Mouse (Mus musculus): ENCODE measurements at regions not wholly inside any gene's neighbourhood (a gene's known extent, or its start where the extent isn't known, plus 50 kb on each side); places are given as distances from the start of the nearest gene placed in this dataset.
A peak's percentile ranks its signal among the peaks of the same experiment; 100 is the strongest.

GRCm38 (mm10) chr6:111844321-111844835 lies 429.2 kb upstream of the Lmcd1 start:
- DNase-seq (ENCODE audit: low spot score): peak; percentile 7
- Histone ChIP-seq H3K4me1 (replicated peaks; ENCODE audit: insufficient read depth, low read length) (no peaks in the 10 kb centered on the region), H3K4me2 (ENCODE audit: low read length) (no peak overlapping the region), H3K27ac (no peak overlapping the region), H3K36me3 (ENCODE audit: insufficient read depth, low read length) (no peaks in the 10 kb centered on the region), H3K9me3 (replicated peaks; ENCODE audit: low read length) (no peaks in the 10 kb centered on the region), H3K4me3 (replicated peaks; ENCODE audit: low read depth, low read length) (no peak overlapping the region), H3K9ac (ENCODE audit: low read depth, low read length) (no peak overlapping the region), H3K27me3 (ENCODE audit: insufficient read depth, low read length) (no peaks in the 10 kb centered on the region)
- no peak for ATAC-seq (replicated peaks; ENCODE audit: low FRiP score, low read depth)
- 49% methylated on average over 6 of the region's 6 CpGs for WGBS
- TF ChIP-seq CTCF (IDR thresholded peaks at IDR 0.05; ENCODE audit: low read depth): no peak

- TF ChIP-seq CTCF (IDR thresholded peaks at IDR 0.05; ENCODE audit: low read depth): no peak
- WGBS: 78% methylated on average over 3 of the region's 3 CpGs
- Histone ChIP-seq H3K9ac (ENCODE audit: low read depth, low read length) (no peak overlapping the region), H3K27ac (no peak overlapping the region), H3K36me3 (ENCODE audit: insufficient read depth, low read length) (no peaks in the 10 kb centered on the region), H3K4me3 (replicated peaks; ENCODE audit: low read depth, low read length) (no peak overlapping the region), H3K27me3 (ENCODE audit: insufficient read depth, low read length) (no peaks in the 10 kb centered on the region), H3K9me3 (replicated peaks; ENCODE audit: low read length) (no peaks in the 10 kb centered on the region), H3K4me2 (ENCODE audit: low read length) (no peak overlapping the region), H3K4me1 (replicated peaks; ENCODE audit: insufficient read depth, low read length) (no peaks in the 10 kb centered on the region)
- DNase-seq (ENCODE audit: low spot score) (no peak), ATAC-seq (replicated peaks; ENCODE audit: low FRiP score, low read depth) (no peak)
Measured at GRCm38 (mm10) chr6:111866101-111866598, 407.4 kb upstream of the Lmcd1 start.

GRCm38 (mm10) chr6:111882557-111882956 lies 391.0 kb upstream of the Lmcd1 start:
- Histone ChIP-seq H3K36me3 (ENCODE audit: insufficient read depth, low read length) (no peaks in the 10 kb centered on the region), H3K27ac (no peak overlapping the region), H3K4me3 (replicated peaks; ENCODE audit: low read depth, low read length) (no peak overlapping the region), H3K4me1 (replicated peaks; ENCODE audit: insufficient read depth, low read length) (no peaks in the 10 kb centered on the region), H3K9me3 (replicated peaks; ENCODE audit: low read length) (no peaks in the 10 kb centered on the region), H3K4me2 (ENCODE audit: low read length) (no peak overlapping the region), H3K27me3 (ENCODE audit: insufficient read depth, low read length) (no peaks in the 10 kb centered on the region), H3K9ac (ENCODE audit: low read depth, low read length) (no peak overlapping the region)
- TF ChIP-seq CTCF (IDR thresholded peaks at IDR 0.05; ENCODE audit: low read depth): no peak
- WGBS: 85% methylated on average over 1 of the region's 1 CpGs
- DNase-seq (ENCODE audit: low spot score) (no peak), ATAC-seq (replicated peaks; ENCODE audit: low FRiP score, low read depth) (no peak)

- no peaks in the 10 kb centered on the region for H3K9me3 ChIP-seq (replicated peaks; ENCODE audit: low read length)
Measured at GRCm38 (mm10) chr6:111883946-111884345, 389.6 kb upstream of the Lmcd1 start.

GRCm38 (mm10) chr6:111911997-111912396 lies 361.6 kb upstream of the Lmcd1 start:
- peak; percentile 56 for DNase-seq (ENCODE audit: low spot score)
- Histone ChIP-seq H3K27ac (no peak overlapping the region), H3K27me3 (ENCODE audit: insufficient read depth, low read length) (no peaks in the 10 kb centered on the region), H3K36me3 (ENCODE audit: insufficient read depth, low read length) (no peaks in the 10 kb centered on the region), H3K9ac (ENCODE audit: low read depth, low read length) (no peak overlapping the region), H3K9me3 (replicated peaks; ENCODE audit: low read length) (no peaks in the 10 kb centered on the region), H3K4me2 (ENCODE audit: low read length) (no peak overlapping the region), H3K4me3 (replicated peaks; ENCODE audit: low read depth, low read length) (no peak overlapping the region), H3K4me1 (replicated peaks; ENCODE audit: insufficient read depth, low read length) (no peaks in the 10 kb centered on the region)
- TF ChIP-seq CTCF (IDR thresholded peaks at IDR 0.05; ENCODE audit: low read depth): peak; percentile 54
- WGBS: 72% methylated on average over 2 of the region's 2 CpGs
- no peak for ATAC-seq (replicated peaks; ENCODE audit: low FRiP score, low read depth)

More at GRCm38 (mm10) chr6:111883946-111884345, 389.6 kb upstream of the Lmcd1 start:
- Histone ChIP-seq H3K4me1 (replicated peaks; ENCODE audit: insufficient read depth, low read length) (no peaks in the 10 kb centered on the region), H3K36me3 (ENCODE audit: insufficient read depth, low read length) (no peaks in the 10 kb centered on the region), H3K4me2 (ENCODE audit: low read length) (no peak overlapping the region), H3K27ac (no peak overlapping the region), H3K27me3 (ENCODE audit: insufficient read depth, low read length) (no peaks in the 10 kb centered on the region), H3K4me3 (replicated peaks; ENCODE audit: low read depth, low read length) (no peak overlapping the region), H3K9ac (ENCODE audit: low read depth, low read length) (no peak overlapping the region)
- no peak for TF ChIP-seq CTCF (IDR thresholded peaks at IDR 0.05; ENCODE audit: low read depth)
- DNase-seq (ENCODE audit: low spot score) (peak; percentile 51), ATAC-seq (replicated peaks; ENCODE audit: low FRiP score, low read depth) (no peak)
- WGBS: 68% methylated on average over 1 of the region's 1 CpGs

GRCm38 (mm10) chr6:111913771-111914405 lies 359.7 kb upstream of the Lmcd1 start:
- DNase-seq (ENCODE audit: low spot score) (no peak), ATAC-seq (replicated peaks; ENCODE audit: low FRiP score, low read depth) (no peak)
- Histone ChIP-seq H3K27me3 (ENCODE audit: insufficient read depth, low read length) (no peaks in the 10 kb centered on the region), H3K4me3 (replicated peaks; ENCODE audit: low read depth, low read length) (no peak overlapping the region), H3K36me3 (ENCODE audit: insufficient read depth, low read length) (no peaks in the 10 kb centered on the region), H3K27ac (no peak overlapping the region), H3K9me3 (replicated peaks; ENCODE audit: low read length) (no peaks in the 10 kb centered on the region), H3K4me2 (ENCODE audit: low read length) (no peak overlapping the region), H3K4me1 (replicated peaks; ENCODE audit: insufficient read depth, low read length) (no peaks in the 10 kb centered on the region), H3K9ac (ENCODE audit: low read depth, low read length) (no peak overlapping the region)
- TF ChIP-seq CTCF (IDR thresholded peaks at IDR 0.05; ENCODE audit: low read depth): no peak
- 80% methylated on average over 11 of the region's 11 CpGs for WGBS

Data from kidney, postnatal 0 days (tissue).